Mouse (Mus musculus) bone marrow macrophage, adult 2 months (primary cell): ENCODE measurements around the gene Dock4. TPM values are rescaled to one million over a fixed set of nuclear protein-coding genes. Genes with fewer than 3 reads are reported as not detected.

Source experiments
- H3K27ac ChIP-seq: 2 replicates; pipeline ENCODE4 v1.5.1; 2012; ENCODE audit warnings: low read depth, low read length; ENCODE audit not compliant: insufficient read depth
- H3K4me1 ChIP-seq: 2 replicates; pipeline ENCODE4 v1.6.1; 2012; ENCODE audit warnings: low read length; ENCODE audit not compliant: control insufficient read depth, insufficient read depth
- H3K4me3 ChIP-seq: 2 replicates; pipeline ENCODE4 v1.5.1; 2012; ENCODE audit warnings: mild to moderate bottlenecking, low read length, moderate library complexity; ENCODE audit not compliant: insufficient read depth
- CTCF ChIP-seq: IDR thresholded peaks from 2 replicates; pipeline ENCODE4 v1.5.1; 2012; ENCODE audit warnings: low read depth, mild to moderate bottlenecking, low read length, moderate library complexity
- POLR2A ChIP-seq: IDR thresholded peaks from 2 replicates; pipeline ENCODE4 v1.6.1; 2012; ENCODE audit warnings: mild to moderate bottlenecking, low read depth, low read length, borderline replicate concordance
- polyA plus RNA-seq: library from polyadenylated mRNA; stranded (reverse); fragments of >200 nt; gene quantifications from 2 replicates; pipeline ENCODE4 v1.2.4, GENCODE M21; 2012; ENCODE audit not compliant: missing spikeins, insufficient read depth, insufficient read length

Dock4 gene
- polyA plus RNA-seq, 1 experiment, result 18.6 TPM

DNA sequence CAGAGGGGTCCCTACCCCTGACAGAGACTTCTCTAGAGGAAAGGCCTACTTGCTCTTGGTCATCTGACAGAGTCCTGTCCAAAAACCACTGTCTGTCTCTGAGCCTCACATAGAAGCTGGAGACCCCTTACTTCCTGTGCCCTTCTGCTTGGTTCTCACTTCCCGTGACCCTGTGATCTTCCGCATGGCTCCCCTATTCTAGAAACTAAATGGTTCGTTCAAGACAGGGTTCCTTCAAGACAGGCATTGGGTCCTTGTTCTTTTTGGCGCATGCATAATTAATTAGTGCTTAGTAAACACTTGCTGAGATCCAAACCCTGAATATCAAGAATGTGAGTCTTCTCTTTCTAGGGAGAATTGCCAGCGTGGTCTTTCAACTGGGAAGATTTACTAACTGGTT lies 14.7 kb upstream of the Dock4 start:
- peaks cover 32% of the 10 kb centered on the region for H3K4me1 ChIP-seq
- TF ChIP-seq CTCF, result no peak
- no peak for TF ChIP-seq POLR2A

GRCm38 (mm10) chr12:40434101-40434500 lies 11.7 kb upstream of the Dock4 start:
- no peak overlapping the region for H3K4me3 ChIP-seq
- no peak overlapping the region for H3K27ac ChIP-seq
- H3K4me1 ChIP-seq, result peaks cover 32% of the 10 kb centered on the region
- TF ChIP-seq POLR2A, result no peak
- TF ChIP-seq CTCF, result no peak

More for the DNA sequence above, 14.7 kb upstream of the Dock4 start:
- H3K27ac ChIP-seq, result no peak overlapping the region
- H3K4me3 ChIP-seq, result no peak overlapping the region

- TF ChIP-seq CTCF, result no peak
- TF ChIP-seq POLR2A, result no peak
Measured at GRCm38 (mm10) chr12:40438049-40438448, 7.7 kb upstream of the Dock4 start.

DNA sequence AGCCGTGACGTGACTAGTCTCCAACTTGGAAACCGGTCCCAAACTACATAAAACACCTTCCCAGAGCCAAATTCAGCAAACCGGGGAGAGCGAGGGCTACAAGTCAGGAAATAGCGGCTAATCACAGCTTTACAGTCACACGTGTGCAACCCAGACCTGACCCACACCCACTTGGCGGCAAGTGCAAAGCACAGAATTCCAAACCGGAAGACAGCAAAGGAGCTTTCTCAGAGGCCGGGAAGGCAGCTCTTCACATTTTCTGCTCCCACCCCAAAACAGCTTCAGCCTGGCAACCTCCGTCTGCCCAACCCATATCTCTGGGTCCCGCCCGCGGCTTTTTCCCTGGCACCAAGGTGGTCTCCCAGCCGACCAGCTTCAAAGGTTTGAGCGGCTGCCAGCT lies 546 bp upstream of the Dock4 start:
- peaks cover 15% of the 10 kb centered on the region for H3K4me1 ChIP-seq
- TF ChIP-seq POLR2A, result no peak
- TF ChIP-seq CTCF, result no peak
- H3K4me3 ChIP-seq, result peak overlapping the region; percentile 75
- no peak overlapping the region for H3K27ac ChIP-seq

More at GRCm38 (mm10) chr12:40438049-40438448, 7.7 kb upstream of the Dock4 start:
- Histone ChIP-seq H3K27ac (no peak overlapping the region), H3K4me1 (peaks cover 9% of the 10 kb centered on the region), H3K4me3 (no peak overlapping the region)

- H3K4me1 ChIP-seq, result peaks cover 15% of the 10 kb centered on the region
- TF ChIP-seq POLR2A, result no peak
- no peak for TF ChIP-seq CTCF
- H3K27ac ChIP-seq, result peak overlapping the region; percentile 43
- H3K4me3 ChIP-seq, result peak overlapping the region; percentile 86
Measured at GRCm38 (mm10) chr12:40446450-40447381, 964 bp downstream of the Dock4 start.

- H3K4me1 ChIP-seq, result peaks cover 15% of the 10 kb centered on the region
Measured at GRCm38 (mm10) chr12:40447561-40448355, 2.0 kb downstream of the Dock4 start.

DNA sequence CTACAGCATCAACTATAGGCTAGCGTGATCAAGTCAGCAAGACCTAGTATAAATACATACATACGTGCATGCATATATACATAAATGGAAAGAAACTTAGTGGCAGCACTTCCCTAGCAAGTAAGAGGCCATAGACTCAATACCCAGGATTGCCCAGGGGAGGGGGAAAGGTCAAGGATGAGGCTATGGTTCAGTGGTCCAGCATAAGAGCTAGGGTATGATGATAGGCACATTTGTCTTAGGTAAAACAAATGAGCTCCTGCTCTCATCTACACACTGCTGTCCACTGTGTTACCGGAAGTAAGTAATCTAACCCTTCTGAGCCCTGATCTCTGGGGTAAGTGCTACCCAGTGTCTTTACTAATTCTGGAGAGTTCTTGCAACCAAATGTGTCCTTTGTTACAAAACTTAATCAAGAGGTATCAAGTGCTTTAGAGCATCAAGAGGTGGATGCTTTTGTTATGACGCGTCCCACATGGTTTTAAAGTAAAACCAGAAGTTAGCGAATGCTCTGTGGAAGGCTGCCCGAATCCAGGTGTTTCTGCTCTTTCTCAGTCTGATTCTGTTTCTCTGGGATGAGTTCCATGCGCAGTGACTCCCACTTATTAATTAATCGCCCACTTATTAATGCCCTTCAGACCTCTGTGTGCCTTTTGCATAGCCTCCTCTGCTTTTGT lies 3.5 kb downstream of the Dock4 start:
- TF ChIP-seq POLR2A (no peak), CTCF (no peak)
- no peak overlapping the region for H3K27ac ChIP-seq
- no peak overlapping the region for H3K4me3 ChIP-seq
- H3K4me1 ChIP-seq, result peaks cover 15% of the 10 kb centered on the region

More at GRCm38 (mm10) chr12:40447561-40448355, 2.0 kb downstream of the Dock4 start:
- Histone ChIP-seq H3K4me3 (no peak overlapping the region), H3K27ac (no peak overlapping the region)
- TF ChIP-seq CTCF (no peak), POLR2A (no peak)

GRCm38 (mm10) chr12:40456517-40456916 lies 10.8 kb downstream of the Dock4 start:
- TF ChIP-seq CTCF (no peak), POLR2A (no peak)

GRCm38 (mm10) chr12:40458977-40459376 lies 13.2 kb downstream of the Dock4 start:
- H3K27ac ChIP-seq, result no peak overlapping the region
- H3K4me3 ChIP-seq, result no peak overlapping the region
- peaks cover 33% of the 10 kb centered on the region for H3K4me1 ChIP-seq
- no peak for TF ChIP-seq CTCF
- no peak for TF ChIP-seq POLR2A

More at GRCm38 (mm10) chr12:40456517-40456916, 10.8 kb downstream of the Dock4 start:
- H3K4me3 ChIP-seq, result no peak overlapping the region
- H3K27ac ChIP-seq, result no peak overlapping the region
- H3K4me1 ChIP-seq, result peaks cover 23% of the 10 kb centered on the region

- H3K27ac ChIP-seq, result no peak overlapping the region
Measured at GRCm38 (mm10) chr12:40459673-40460265, 14.0 kb downstream of the Dock4 start.

More at GRCm38 (mm10) chr12:40459673-40460265, 14.0 kb downstream of the Dock4 start:
- no peak overlapping the region for H3K4me3 ChIP-seq
- no peak for TF ChIP-seq CTCF
- no peak for TF ChIP-seq POLR2A
- peaks cover 41% of the 10 kb centered on the region for H3K4me1 ChIP-seq
